Mouse (Mus musculus): Measurements from ENCODE around the gene Stx19.

DNA sequence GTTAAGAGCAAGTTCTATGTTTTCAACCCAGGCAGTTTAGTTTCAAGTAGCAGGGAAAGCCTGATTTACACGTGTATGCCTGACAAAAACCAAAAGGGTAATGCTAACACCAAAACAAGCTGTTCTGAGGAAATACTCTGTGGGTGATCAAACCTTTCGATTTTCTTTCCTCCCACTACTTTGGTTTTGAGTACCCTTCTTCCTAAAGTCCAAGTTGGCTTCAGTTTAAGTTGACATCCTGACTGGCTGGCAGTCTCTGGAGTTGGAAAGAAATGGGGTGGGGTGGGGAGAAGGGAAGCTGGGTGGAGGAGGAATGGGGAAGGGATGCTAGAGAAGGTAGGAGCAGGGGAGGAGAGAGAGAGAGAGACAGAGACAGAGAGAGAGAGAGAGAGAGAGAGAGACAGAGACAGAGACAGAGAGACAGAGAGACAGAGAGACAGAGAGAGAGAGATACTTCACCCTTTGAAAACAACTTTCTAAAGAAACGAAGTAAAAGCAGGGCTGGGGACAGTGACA is 39.2 kb downstream of the Stx19 start:
- TF ChIP-seq CTCF (conservative IDR thresholded peaks at IDR 0.05; ENCODE audit: low read length) (no peak), NANOG (IDR thresholded peaks at IDR 0.05; ENCODE audit: borderline replicate concordance, low read length) (no peak), POU5F1 (IDR thresholded peaks at IDR 0.05; ENCODE audit: borderline replicate concordance, low read length) (no peak)

Data from E14TG2a.4 (cell line).